In the genomic region with DNA sequence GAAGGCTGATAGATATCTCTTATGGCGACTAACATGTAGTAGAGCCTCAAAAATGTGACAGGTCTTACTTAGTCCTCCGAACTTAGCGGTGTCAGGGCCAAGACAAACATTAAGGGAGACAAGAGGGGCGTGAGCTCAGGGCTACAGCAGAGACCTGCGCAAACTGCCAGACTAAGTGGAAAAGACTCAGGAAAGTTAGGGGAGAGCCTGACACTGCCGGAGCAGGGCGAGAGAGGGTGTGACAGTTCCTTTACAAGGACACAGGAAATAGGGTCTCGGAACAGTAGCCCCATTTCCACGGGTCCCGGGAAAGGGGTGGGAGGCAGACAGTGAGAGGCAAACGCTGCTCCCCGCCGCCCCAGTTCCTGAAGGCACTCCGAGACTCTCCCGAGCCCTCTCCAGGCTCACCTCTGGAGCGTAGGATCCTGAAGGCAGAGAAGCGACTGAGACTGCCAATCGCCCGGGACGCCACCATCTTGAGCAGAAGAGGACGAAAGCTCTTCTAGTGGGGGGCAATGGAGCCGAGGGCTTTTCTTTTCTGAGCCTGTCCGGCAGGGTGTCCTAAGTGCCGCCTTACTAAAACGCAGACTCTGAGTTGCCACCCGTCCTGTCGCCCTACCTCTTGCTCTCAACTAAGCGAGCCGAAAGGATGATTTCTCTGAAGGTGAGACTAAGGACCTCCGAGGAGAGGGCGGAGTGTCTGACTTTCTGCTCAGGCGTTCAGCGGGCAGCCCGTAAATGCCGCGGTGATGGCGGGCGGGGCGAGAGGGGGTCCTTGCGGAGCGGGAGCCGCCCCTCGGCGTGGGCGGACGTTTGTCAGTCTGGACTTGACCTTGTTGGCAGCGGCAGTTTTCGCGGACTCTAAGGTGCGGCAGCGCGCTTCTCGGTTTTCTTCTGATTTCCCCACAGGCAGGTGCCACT, we compare ENCODE assay signal across 8 mouse cellular contexts. TPM values are rescaled to one million over a fixed set of nuclear protein-coding genes. Genes with fewer than 3 reads are reported as not detected.
DNase-seq lines count a peak whose midpoint lies in the region; ATAC-seq lines count a peak whose summit lies in the region.

A gene (minus strand): TSS at position 689 of the 921 bp plus-strand sequence.
A gene (plus strand): TSS at position 775 of the 921 bp plus-strand sequence.

- no peaks in the 10 kb centered on the region for H3K9me3 ChIP-seq in hindbrain, embryonic 15.5 days

- peak within 1 kb of the TSS; percentile 92 for H3K9ac ChIP-seq in hindbrain, embryonic 15.5 days

- peak within 1 kb of the TSS; percentile 93 for H3K4me3 ChIP-seq in hindbrain, embryonic 15.5 days

- H3K4me1 ChIP-seq in hindbrain, embryonic 15.5 days (replicated peaks): peaks cover 30% of the 10 kb centered on the region

- no peaks in the 10 kb centered on the region for H3K36me3 ChIP-seq in hindbrain, embryonic 15.5 days

- peak within 1 kb of the TSS; percentile 93 for H3K27ac ChIP-seq in hindbrain, embryonic 15.5 days (replicated peaks)

- H3K4me2 ChIP-seq in hindbrain, embryonic 15.5 days: peak within 1 kb of the TSS; percentile 77

- under 1% methylated on average over 53 of the region's 53 CpGs for WGBS in hindbrain, embryonic 15.5 days

- H3K27me3 ChIP-seq in hindbrain, embryonic 15.5 days: no peaks in the 10 kb centered on the region

- peak; percentile 93 for DNase-seq in R1 (ENCODE audit: low read depth, low spot score)
- peak; percentile 97 to 98 for DNase-seq in cerebellum, postnatal 25 days
- peak; percentile 93 to 96 for DNase-seq in frontal cortex, postnatal 36 days (ENCODE audit: low spot score in 2 of 2)
- DNase-seq in left cerebral cortex, adult 11 months (ENCODE audit: low spot score): peak; percentile 90
- DNase-seq in lung, postnatal 4 days: peak; percentile 94 to 95
- DNase-seq in retina, postnatal 7 days (ENCODE audit: low read depth, low spot score): peak; percentile 85
- peak; percentile 98 for DNase-seq in urinary bladder, adult 2 months (ENCODE audit: low spot score)

- peak; percentile 91 for ATAC-seq in hindbrain, embryonic 15.5 days (ENCODE audit: low FRiP score, low read depth)

RNA-seq across cellular contexts. Expression of the first gene that starts in this region (rescaled TPM):
- 68.9 and 75.8 TPM in 2 replicates for polyA plus RNA-seq in hindbrain, embryonic 15.5 days (2015; fragmentation: Nextera tagmentation; extraction: Ambion mirVana)
- 118 and 129 TPM in 2 replicates for polyA plus RNA-seq in urinary bladder, adult 2 months (2012; rRNA removed)

RNA-seq across cellular contexts. Expression of the second gene that starts in this region (rescaled TPM):
- 56.5 and 63.8 TPM in 2 replicates for polyA plus RNA-seq in hindbrain, embryonic 15.5 days (2015; fragmentation: Nextera tagmentation; extraction: Ambion mirVana)
- polyA plus RNA-seq in urinary bladder, adult 2 months (2012; rRNA removed): 169 and 193 TPM in 2 replicates

Comparison
In these comparisons a context has a peak if more than half of its experiments do, and no peak if none do; other contexts are left out.
1. Peak in every context shown above with its lines: DNase-seq, ATAC-seq, H3K4me3 ChIP-seq and H3K27ac ChIP-seq.